Mouse (Mus musculus): ENCODE measurements around the gene 2010106E10Rik. TPM values are rescaled to one million over a fixed set of nuclear protein-coding genes. Genes with fewer than 3 reads are reported as not detected.

Gene 2010106E10Rik
- not detected in 2 replicates for polyA plus RNA-seq (2012; ENCODE audit: low replicate concordance)

DNA sequence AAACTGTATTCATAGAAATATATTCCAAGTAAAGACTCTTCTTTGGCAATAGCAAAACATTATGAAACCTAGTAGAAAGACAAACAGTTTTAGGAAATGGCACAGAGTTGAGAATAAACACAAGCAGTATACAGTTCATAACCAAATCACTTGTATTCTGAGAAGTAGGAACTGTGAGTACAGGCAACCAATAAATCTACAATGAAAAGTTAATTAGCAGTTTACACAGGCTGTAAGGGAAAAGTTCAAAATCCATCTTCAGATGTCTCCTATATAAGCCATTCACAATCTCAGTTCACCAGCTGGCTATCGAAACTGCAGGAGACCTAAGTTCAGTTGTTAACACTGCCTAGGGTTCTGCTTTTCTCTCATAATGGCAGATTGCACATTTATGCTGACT is at the start of gene 2010106E10Rik:
2010106E10Rik (plus strand) TSS at position 301 of the 400 bp plus-strand sequence.

DNA sequence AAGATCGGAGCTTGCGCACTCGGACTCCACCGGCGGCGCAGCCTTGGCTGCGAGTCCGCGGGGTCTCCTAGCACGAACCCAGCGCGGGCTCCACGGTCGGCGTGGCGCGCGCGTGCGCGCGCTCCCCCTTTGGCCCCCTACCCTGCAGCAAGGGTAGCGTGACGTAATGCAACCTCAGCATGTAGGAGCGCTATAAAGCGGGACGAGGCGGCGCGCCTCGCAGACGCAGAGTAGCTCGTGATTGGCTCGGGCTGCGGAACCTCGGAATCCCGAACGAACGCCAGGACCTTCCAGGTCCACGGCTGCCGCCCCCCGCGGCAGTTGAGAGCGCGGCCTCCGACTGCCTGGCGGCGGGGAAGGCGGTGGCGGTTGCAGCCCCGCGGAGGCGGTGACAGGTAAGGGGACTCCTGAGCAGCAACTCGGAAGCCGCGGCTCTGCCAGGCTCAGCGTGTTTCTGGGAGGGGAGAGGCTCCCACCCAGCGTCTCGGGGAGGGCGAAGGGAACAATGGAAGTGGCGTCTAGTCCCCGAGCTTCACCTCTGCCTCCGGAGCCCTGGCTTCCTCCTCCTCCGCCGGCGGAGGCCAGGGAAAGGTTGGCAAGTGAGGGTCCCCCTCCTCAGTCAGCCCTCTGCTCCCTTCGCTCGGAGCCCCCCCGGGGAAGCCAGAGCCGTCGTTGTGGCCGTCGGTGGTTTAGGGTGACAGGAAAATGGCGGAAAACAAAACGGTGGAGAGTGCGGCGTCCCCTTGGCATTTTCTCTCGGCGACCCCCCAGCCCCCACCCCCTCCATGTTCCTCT is 105.6 kb downstream of the 2010106E10Rik start, which contains the start of gene Zfp711:
Zfp711 (plus strand) TSS at position 16 of the 795 bp plus-strand sequence.

Other genes with a start within 250 kb of the 2010106E10Rik start
- gene Apool, start 183.9 kb upstream of the 2010106E10Rik start, polyA plus RNA-seq (2012; ENCODE audit: low replicate concordance), result 0.51 TPM in 1 of 2 replicates, not detected in the other
- gene Satl1, start 88.5 kb upstream of the 2010106E10Rik start, polyA plus RNA-seq (2012; ENCODE audit: low replicate concordance), result not detected in 2 replicates
- 0.21 TPM in 1 of 2 replicates, not detected in the other for gene Zfp711, start 105.3 kb downstream of the 2010106E10Rik start, polyA plus RNA-seq (2012; ENCODE audit: low replicate concordance)
- gene Pof1b, start 203.4 kb downstream of the 2010106E10Rik start, polyA plus RNA-seq (2012; ENCODE audit: low replicate concordance), result not detected in 2 replicates

All from leukemia stem cell, adult 10-12 weeks (primary cell).